8 mouse cellular contexts compared by ENCODE assay signal in genomic region chr6:82740269-82740668, GRCm38 (mm10). TPM values are rescaled to one million over a fixed set of nuclear protein-coding genes. Genes with fewer than 3 reads are reported as not detected.
A peak's percentile ranks its signal among the peaks of the same experiment; 100 is the strongest.
DNase-seq lines count a peak whose midpoint lies in the region; ATAC-seq and TF ChIP-seq lines count a peak whose summit lies in the region.

No protein-coding gene starts in this region.

- intact Hi-C loops in gastrocnemius, postnatal 14 days (cut with DNase I; ENCODE audit: low total_unique reads), result no loop called here

- H3K27me3 ChIP-seq in G1E (ENCODE audit: insufficient read depth, low read length), result no peaks in the 10 kb centered on the region
- no peaks in the 10 kb centered on the region for H3K27me3 ChIP-seq in limb, embryonic 13.5 days
- no peaks in the 10 kb centered on the region for H3K27me3 ChIP-seq in thymus, adult 2 months (ENCODE audit: control insufficient read depth, insufficient read depth, low read length)

- no peak; the same call in 1 of the 2 replicates for ATAC-seq in G1E (ENCODE audit: extremely low read depth, insufficient number of reproducible peaks, low FRiP score, poor library complexity, severe bottlenecking)
- ATAC-seq in limb, embryonic 13.5 days (ENCODE audit: low FRiP score, low read depth), result peak; percentile 51; the same call in 1 of the 2 replicates

- no peak overlapping the region for H3K27ac ChIP-seq in limb, embryonic 13.5 days
- no peak overlapping the region for H3K27ac ChIP-seq in thymus, adult 2 months (ENCODE audit: control insufficient read depth, insufficient read depth, low read length)

- no peaks in the 10 kb centered on the region for H3K9me3 ChIP-seq in G1E (replicated peaks)
- no peaks in the 10 kb centered on the region for H3K9me3 ChIP-seq in limb, embryonic 13.5 days

- no peak for TF ChIP-seq POLR2A in thymus, adult 2 months (IDR thresholded peaks at IDR 0.05; ENCODE audit: control insufficient read depth, extremely low read depth, insufficient read depth, low read length, poor library complexity)

- 0 out of 2 replicates have a peak overlapping the region, but pooled peaks have one; percentile 25 for H3K4me2 ChIP-seq in limb, embryonic 13.5 days (replicated peaks)

- 27% methylated on average over 6 of the region's 6 CpGs for WGBS in limb, embryonic 13.5 days
- 13% methylated on average over 6 of the region's 6 CpGs for WGBS in thymus, adult 2 months

- TF ChIP-seq CTCF in G1E (IDR thresholded peaks at IDR 0.05; ENCODE audit: low read depth, low read length), result no peak
- no peak for TF ChIP-seq CTCF in thymus, adult 2 months (IDR thresholded peaks at IDR 0.05; ENCODE audit: borderline replicate concordance, control insufficient read depth, extremely low read depth, insufficient read depth, low read length, poor library complexity)

- DNase-seq in 3134 (ENCODE audit: extremely low read depth, insufficient read length, low spot score) (peak; percentile 58), G1E (ENCODE audit: low spot score) (peak; percentile 46)
- DNase-seq in cerebellum, postnatal 14 days, result peak; percentile 84 to 86
- DNase-seq in gastrocnemius, postnatal 14 days, result peak; percentile 32
- peak; percentile 26 to 28 for DNase-seq in kidney, adult 8-10 months
- peak; percentile 19 to 20 for DNase-seq in monocyte, adult 2 months (ENCODE audit: low read depth in 1 of 2, low spot score in 2 of 2)
- DNase-seq in thymus, adult 2 months, result peak; percentile 64

- no peak overlapping the region for H3K9ac ChIP-seq in limb, embryonic 13.5 days

- H3K36me3 ChIP-seq in G1E (replicated peaks), result peaks cover 98% of the 10 kb centered on the region
- peaks cover 73% of the 10 kb centered on the region for H3K36me3 ChIP-seq in limb, embryonic 13.5 days
- H3K36me3 ChIP-seq in thymus, adult 2 months (ENCODE audit: control insufficient read depth, insufficient read depth, low read length), result no peaks in the 10 kb centered on the region

- H3K4me3 ChIP-seq in G1E (ENCODE audit: low read depth, low read length), result no peak overlapping the region
- H3K4me3 ChIP-seq in limb, embryonic 13.5 days, result no peak overlapping the region
- no peak overlapping the region for H3K4me3 ChIP-seq in thymus, adult 2 months (ENCODE audit: control insufficient read depth, insufficient read depth, low read length)

- H3K4me1 ChIP-seq in G1E (ENCODE audit: insufficient read depth, low read depth, low read length), result peaks cover 17% of the 10 kb centered on the region
- no peaks in the 10 kb centered on the region for H3K4me1 ChIP-seq in limb, embryonic 13.5 days
- H3K4me1 ChIP-seq in thymus, adult 2 months (replicated peaks; ENCODE audit: control insufficient read depth, insufficient read depth, low read length), result peaks cover 3% of the 10 kb centered on the region

RNA-seq across cellular contexts. Expression of gene Hk2, which starts 34.0 kb away (rescaled TPM):
- total RNA-seq in G1E (2014; fragmentation: Nextera tagmentation) (42.9 and 52.4 TPM in 2 replicates), G1E (2017) (73.8 and 90.2 TPM in 2 replicates)
- 6.6 and 8.2 TPM in 2 replicates for polyA plus RNA-seq in G1E (2012)
- total RNA-seq in gastrocnemius, postnatal 14 days (2021), result 100 to 1,000 TPM in 1 of 2 experiments, 10 to 100 TPM in 1; 88.2 to 125 TPM
- polyA plus RNA-seq in limb, embryonic 13.5 days (2015; fragmentation: Nextera tagmentation; extraction: Ambion mirVana), result 19.5 and 20.2 TPM in 2 replicates
- 6.7 TPM in 2 replicates for polyA plus RNA-seq in thymus, adult 2 months (2012; rRNA removed)

RNA-seq across cellular contexts. Expression of gene Pole4, which starts 35.1 kb away (rescaled TPM):
- total RNA-seq in G1E (2014; fragmentation: Nextera tagmentation) (32.3 and 35.0 TPM in 2 replicates), G1E (2017) (81.1 and 87.9 TPM in 2 replicates)
- 58.8 and 76.8 TPM in 2 replicates for polyA plus RNA-seq in G1E (2012)
- 10 to 100 TPM; 22.0 to 22.9 TPM for total RNA-seq in gastrocnemius, postnatal 14 days (2021)
- 101 TPM in 2 replicates for polyA plus RNA-seq in limb, embryonic 13.5 days (2015; fragmentation: Nextera tagmentation; extraction: Ambion mirVana)
- 19.2 and 20.4 TPM in 2 replicates for polyA plus RNA-seq in thymus, adult 2 months (2012; rRNA removed)

Comparison
In these comparisons a context has a peak if more than half of its experiments do, and no peak if none do; other contexts are left out.
1. DNase-seq: peak in every context shown above with its lines; median percentile 85 in cerebellum, postnatal 14 days; 64 in thymus, adult 2 months; 58 in 3134; 46 in G1E; 32 in gastrocnemius, postnatal 14 days; 27 in kidney, adult 8-10 months; 20 in monocyte, adult 2 months.